Mouse (Mus musculus) cerebellum, adult 11-12 months (tissue): ENCODE measurements around the gene Olfr1262.

Source experiments
- DNase-seq: peaks from one replicate; pipeline ENCODE4 v3.0.0; 2022

Gene Olfr1262

GRCm38 (mm10) chr2:89999845-90000244 is at the start of gene Olfr1262:
Olfr1262 (plus strand) TSS chr2:90000145.
- DNase-seq, result no peak

- no peak for DNase-seq
These were observed 25.8 kb upstream of the Olfr1262 start, which contains the start of gene Olfr1260 for GRCm38 (mm10) chr2:89974184-89974583. Olfr1260 (plus strand) TSS chr2:89974340.

GRCm38 (mm10) chr2:89977709-89978108 is 22.2 kb upstream of the Olfr1262 start:
- no peak for DNase-seq

DNA sequence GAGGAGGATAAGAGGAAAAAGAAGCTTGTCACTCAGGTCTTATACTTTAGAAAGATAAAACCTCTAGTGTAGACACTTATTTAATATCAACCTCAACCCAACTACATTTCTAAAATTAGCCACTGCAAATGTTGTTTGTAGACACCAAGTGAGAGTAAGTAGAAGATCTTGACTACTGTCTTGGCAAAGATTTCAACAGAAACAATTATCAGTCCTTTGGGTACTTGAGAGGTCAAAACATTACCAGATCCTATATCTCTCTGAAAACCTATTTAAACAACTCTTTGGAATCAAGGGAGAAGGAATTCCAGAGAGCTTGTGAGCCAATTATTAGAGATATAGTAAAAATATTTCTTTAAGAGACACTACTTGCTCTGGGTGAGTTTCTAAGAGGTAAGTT is 9.0 kb upstream of the Olfr1262 start, which contains the start of gene Olfr1261:
Gene Olfr1261, plus strand, starts transcription at position 301 of the 400 bp plus-strand sequence.
- no peak for DNase-seq

- DNase-seq, result no peak
These were observed 11.9 kb downstream of the Olfr1262 start, which contains the start of gene Olfr1263 for GRCm38 (mm10) chr2:90011831-90012230. Olfr1263 (plus strand) TSS chr2:90012131.

DNA sequence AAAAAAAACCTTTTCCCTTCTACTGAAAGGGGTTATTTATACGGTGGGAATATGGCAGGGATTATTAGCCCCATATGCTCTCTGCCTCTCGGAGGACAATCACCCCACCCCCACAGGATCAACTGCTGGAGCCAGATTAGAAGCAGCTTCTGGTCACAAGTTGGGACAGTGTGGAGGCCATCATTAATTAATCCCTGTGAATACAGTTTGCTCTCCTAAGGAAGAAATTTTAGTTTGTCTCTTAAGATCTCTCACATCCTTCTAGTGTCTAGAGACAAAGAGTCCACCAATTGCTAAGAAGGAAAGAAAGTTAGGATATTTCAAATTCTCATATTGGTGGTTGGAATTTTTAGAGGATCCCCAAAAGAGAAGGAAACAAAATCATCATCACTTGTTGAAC is 25.5 kb downstream of the Olfr1262 start, which contains the start of gene Olfr1264:
Gene Olfr1264, minus strand, starts transcription at position 101 of the 400 bp plus-strand sequence.
- no peak for DNase-seq

DNA sequence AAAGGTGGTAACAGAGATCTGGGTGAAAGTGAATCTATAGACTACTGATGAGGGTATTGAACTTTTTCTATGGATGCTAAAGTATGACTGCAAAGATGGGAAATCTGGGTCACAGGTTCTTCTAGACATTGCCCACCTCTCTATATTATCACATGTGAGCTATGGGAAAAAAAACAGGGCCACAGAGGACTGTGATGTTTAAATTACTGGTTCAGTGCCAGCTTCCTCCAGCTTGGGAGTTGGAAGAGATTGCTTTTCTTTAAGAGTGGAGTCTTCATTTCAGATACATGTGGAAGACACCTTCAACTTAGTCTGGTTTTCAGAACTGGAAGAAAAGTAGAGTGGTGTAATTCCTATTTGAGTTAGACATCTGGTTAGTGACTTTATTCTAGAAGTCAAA is 35.1 kb downstream of the Olfr1262 start, which contains the start of gene Olfr1265:
Gene Olfr1265, plus strand, starts transcription at position 301 of the 400 bp plus-strand sequence.
- DNase-seq, result no peak
